Mouse (Mus musculus): ENCODE data around the gene Rere. TPM values are rescaled to one million over a fixed set of nuclear protein-coding genes. Genes with fewer than 3 reads are reported as not detected.
"Not testable (repeated sequence)": the region's sequence is repeated elsewhere in the genome, so short reads cannot be mapped to it uniquely, and the experiment has no call there.

Rere gene
- polyA plus RNA-seq, 1 experiment from 2014 or later, result 22.2 TPM

- H3K27me3 ChIP-seq (replicated peaks; ENCODE audit: control insufficient read depth, insufficient read depth, low read length), result no peaks in the 10 kb centered on the region
- H3K9ac ChIP-seq (ENCODE audit: low read depth, low read length), result no peak overlapping the region
- H3K27ac ChIP-seq (ENCODE audit: low read length), result peak overlapping the region; percentile 32
- H3K9me3 ChIP-seq (ENCODE audit: control insufficient read depth, low read length), result no peaks in the 10 kb centered on the region
- peaks cover 45% of the 10 kb centered on the region for H3K4me1 ChIP-seq (ENCODE audit: control insufficient read depth, insufficient read depth, low read length)
- H3K36me3 ChIP-seq (ENCODE audit: control insufficient read depth, insufficient read depth, low read length), result no peaks in the 10 kb centered on the region
- no peak overlapping the region for H3K4me3 ChIP-seq (ENCODE audit: low read length)
- H3K4me2 ChIP-seq (ENCODE audit: low read depth, low read length), result no peak overlapping the region
- 65% methylated on average over 4 of the region's 4 CpGs for WGBS
- peak; percentile 22; the same call in 1 of the 2 replicates for ATAC-seq
These were observed 312.2 kb downstream of the Rere start for GRCm38 (mm10) chr4:150593473-150594217.

GRCm38 (mm10) chr4:150594298-150594829, 312.9 kb downstream of the Rere start:
- no peaks in the 10 kb centered on the region for H3K27me3 ChIP-seq (replicated peaks; ENCODE audit: control insufficient read depth, insufficient read depth, low read length)
- H3K27ac ChIP-seq (ENCODE audit: low read length), result no peak overlapping the region
- 88% methylated on average over 4 of the region's 4 CpGs for WGBS
- ATAC-seq, result no peak
- H3K9me3 ChIP-seq (ENCODE audit: control insufficient read depth, low read length), result no peaks in the 10 kb centered on the region
- no peak overlapping the region for H3K4me3 ChIP-seq (ENCODE audit: low read length)
- no peaks in the 10 kb centered on the region for H3K36me3 ChIP-seq (ENCODE audit: control insufficient read depth, insufficient read depth, low read length)
- no peak overlapping the region for H3K9ac ChIP-seq (ENCODE audit: low read depth, low read length)
- peaks cover 49% of the 10 kb centered on the region for H3K4me1 ChIP-seq (ENCODE audit: control insufficient read depth, insufficient read depth, low read length)
- no peak overlapping the region for H3K4me2 ChIP-seq (ENCODE audit: low read depth, low read length)

- Histone ChIP-seq H3K9me3 (ENCODE audit: control insufficient read depth, low read length) (no peaks in the 10 kb centered on the region), H3K4me3 (ENCODE audit: low read length) (no peak overlapping the region), H3K4me1 (ENCODE audit: control insufficient read depth, insufficient read depth, low read length) (peaks cover 52% of the 10 kb centered on the region), H3K9ac (ENCODE audit: low read depth, low read length) (no peak overlapping the region), H3K27me3 (replicated peaks; ENCODE audit: control insufficient read depth, insufficient read depth, low read length) (no peaks in the 10 kb centered on the region), H3K36me3 (ENCODE audit: control insufficient read depth, insufficient read depth, low read length) (no peaks in the 10 kb centered on the region), H3K27ac (ENCODE audit: low read length) (no peak overlapping the region), H3K4me2 (ENCODE audit: low read depth, low read length) (no peak overlapping the region)
- 64% methylated on average over 3 of the region's 3 CpGs for WGBS
- ATAC-seq, result no peak
These were observed 313.6 kb downstream of the Rere start for GRCm38 (mm10) chr4:150595071-150595470.

- 67% methylated on average over 5 of the region's 5 CpGs for WGBS
- Histone ChIP-seq H3K27ac (ENCODE audit: low read length) (no peak overlapping the region), H3K4me3 (ENCODE audit: low read length) (no peak overlapping the region), H3K9ac (ENCODE audit: low read depth, low read length) (no peak overlapping the region), H3K27me3 (replicated peaks; ENCODE audit: control insufficient read depth, insufficient read depth, low read length) (no peaks in the 10 kb centered on the region), H3K4me1 (ENCODE audit: control insufficient read depth, insufficient read depth, low read length) (peaks cover 44% of the 10 kb centered on the region), H3K4me2 (ENCODE audit: low read depth, low read length) (no peak overlapping the region), H3K9me3 (ENCODE audit: control insufficient read depth, low read length) (no peaks in the 10 kb centered on the region), H3K36me3 (ENCODE audit: control insufficient read depth, insufficient read depth, low read length) (no peaks in the 10 kb centered on the region)
- ATAC-seq, result no peak
These were observed 314.5 kb downstream of the Rere start for GRCm38 (mm10) chr4:150595991-150596390.

- peaks cover 23% of the 10 kb centered on the region for H3K4me1 ChIP-seq (ENCODE audit: control insufficient read depth, insufficient read depth, low read length)
- no peaks in the 10 kb centered on the region for H3K27me3 ChIP-seq (replicated peaks; ENCODE audit: control insufficient read depth, insufficient read depth, low read length)
- no peak overlapping the region for H3K9ac ChIP-seq (ENCODE audit: low read depth, low read length)
- H3K4me3 ChIP-seq (ENCODE audit: low read length), result no peak overlapping the region
- no peak overlapping the region for H3K4me2 ChIP-seq (ENCODE audit: low read depth, low read length)
- WGBS, result 49% methylated on average over 1 of the region's 1 CpGs
- H3K27ac ChIP-seq (ENCODE audit: low read length), result peak overlapping the region; percentile 26
- ATAC-seq, result peak; percentile 16; the same call in 1 of the 2 replicates
- no peaks in the 10 kb centered on the region for H3K9me3 ChIP-seq (ENCODE audit: control insufficient read depth, low read length)
- no peaks in the 10 kb centered on the region for H3K36me3 ChIP-seq (ENCODE audit: control insufficient read depth, insufficient read depth, low read length)
These were observed 317.2 kb downstream of the Rere start for GRCm38 (mm10) chr4:150598686-150599085.

- 50% methylated on average over 3 of the region's 3 CpGs for WGBS
These were observed 317.9 kb downstream of the Rere start for GRCm38 (mm10) chr4:150599119-150599992.

GRCm38 (mm10) chr4:150600503-150600902, 319.1 kb downstream of the Rere start:
- H3K9me3 ChIP-seq (ENCODE audit: control insufficient read depth, low read length); H3K4me2 ChIP-seq (ENCODE audit: low read depth, low read length); H3K27ac ChIP-seq (ENCODE audit: low read length); H3K4me3 ChIP-seq (ENCODE audit: low read length); H3K27me3 ChIP-seq (replicated peaks; ENCODE audit: control insufficient read depth, insufficient read depth, low read length); H3K9ac ChIP-seq (ENCODE audit: low read depth, low read length); ATAC-seq; H3K36me3 ChIP-seq (ENCODE audit: control insufficient read depth, insufficient read depth, low read length): not testable (repeated sequence)
- WGBS, result 85% methylated on average over 2 of the region's 2 CpGs
- H3K4me1 ChIP-seq (ENCODE audit: control insufficient read depth, insufficient read depth, low read length), result peaks cover 27% of the 10 kb centered on the region

More at GRCm38 (mm10) chr4:150599119-150599992, 317.9 kb downstream of the Rere start:
- Histone ChIP-seq H3K4me2 (ENCODE audit: low read depth, low read length) (no peak overlapping the region), H3K27me3 (replicated peaks; ENCODE audit: control insufficient read depth, insufficient read depth, low read length) (no peaks in the 10 kb centered on the region), H3K4me3 (ENCODE audit: low read length) (no peak overlapping the region), H3K27ac (ENCODE audit: low read length) (no peak overlapping the region), H3K9ac (ENCODE audit: low read depth, low read length) (no peak overlapping the region), H3K4me1 (ENCODE audit: control insufficient read depth, insufficient read depth, low read length) (peaks cover 23% of the 10 kb centered on the region), H3K9me3 (ENCODE audit: control insufficient read depth, low read length) (no peaks in the 10 kb centered on the region), H3K36me3 (ENCODE audit: control insufficient read depth, insufficient read depth, low read length) (no peaks in the 10 kb centered on the region)
- ATAC-seq, result peak; percentile 23; the same call in 1 of the 2 replicates

GRCm38 (mm10) chr4:150601489-150601888, 320.0 kb downstream of the Rere start:
- no peak for ATAC-seq
- H3K4me1 ChIP-seq (ENCODE audit: control insufficient read depth, insufficient read depth, low read length), result peaks cover 25% of the 10 kb centered on the region
- H3K9ac ChIP-seq (ENCODE audit: low read depth, low read length), result no peak overlapping the region
- no peaks in the 10 kb centered on the region for H3K27me3 ChIP-seq (replicated peaks; ENCODE audit: control insufficient read depth, insufficient read depth, low read length)
- no peaks in the 10 kb centered on the region for H3K9me3 ChIP-seq (ENCODE audit: control insufficient read depth, low read length)
- 0 out of 2 replicates have a peak, but pooled peaks cover 4% of the 10 kb centered on the region for H3K36me3 ChIP-seq (ENCODE audit: control insufficient read depth, insufficient read depth, low read length)
- 85% methylated on average over 10 of the region's 10 CpGs for WGBS
- H3K4me2 ChIP-seq (ENCODE audit: low read depth, low read length), result no peak overlapping the region
- no peak overlapping the region for H3K4me3 ChIP-seq (ENCODE audit: low read length)
- no peak overlapping the region for H3K27ac ChIP-seq (ENCODE audit: low read length)

- WGBS, result 100% methylated on average over 1 of the region's 1 CpGs
- H3K9me3 ChIP-seq (ENCODE audit: control insufficient read depth, low read length), result no peaks in the 10 kb centered on the region
These were observed 322.1 kb downstream of the Rere start for GRCm38 (mm10) chr4:150603366-150604061.

More at GRCm38 (mm10) chr4:150603366-150604061, 322.1 kb downstream of the Rere start:
- H3K4me3 ChIP-seq (ENCODE audit: low read length), result no peak overlapping the region
- no peak overlapping the region for H3K4me2 ChIP-seq (ENCODE audit: low read depth, low read length)
- ATAC-seq, result no peak
- peaks cover 14% of the 10 kb centered on the region for H3K4me1 ChIP-seq (ENCODE audit: control insufficient read depth, insufficient read depth, low read length)
- no peak overlapping the region for H3K9ac ChIP-seq (ENCODE audit: low read depth, low read length)
- H3K27ac ChIP-seq (ENCODE audit: low read length), result no peak overlapping the region
- no peaks in the 10 kb centered on the region for H3K27me3 ChIP-seq (replicated peaks; ENCODE audit: control insufficient read depth, insufficient read depth, low read length)
- 0 out of 2 replicates have a peak, but pooled peaks cover 4% of the 10 kb centered on the region for H3K36me3 ChIP-seq (ENCODE audit: control insufficient read depth, insufficient read depth, low read length)

Measured in intestine, embryonic 16.5 days (tissue).